Mouse (Mus musculus): ENCODE results near the gene Eif2a. TPM values are rescaled to one million over a fixed set of nuclear protein-coding genes. Genes with fewer than 3 reads are reported as not detected.
A peak's percentile ranks its signal among the peaks of the same experiment; 100 is the strongest.

Eif2a gene
- total RNA-seq (2015; ENCODE audit: low replicate concordance) (52.8 and 54.1 TPM in 2 replicates), total RNA-seq (2017; ENCODE audit: low replicate concordance) (24.0 and 32.2 TPM in 2 replicates)

GRCm38 (mm10) chr3:58525652-58526407, at the start of gene Eif2a, which contains the start of gene Serp1:
Gene Eif2a, plus strand, starts transcription at chr3:58525821.
Gene Serp1, minus strand, starts transcription at chr3:58525892.
- ATAC-seq (replicated peaks; ENCODE audit: low FRiP score, poor library complexity, severe bottlenecking) = peak; percentile 97

GRCm38 (mm10) chr3:58478755-58479455, 46.7 kb upstream of the Eif2a start:
- no peak for ATAC-seq (replicated peaks; ENCODE audit: low FRiP score, poor library complexity, severe bottlenecking)

- ATAC-seq (replicated peaks; ENCODE audit: low FRiP score, poor library complexity, severe bottlenecking) = peak; percentile 71; the same call in 1 of the 2 replicates
These were observed 39.7 kb upstream of the Eif2a start for GRCm38 (mm10) chr3:58485883-58486282.

GRCm38 (mm10) chr3:58487121-58487520, 38.5 kb upstream of the Eif2a start:
- ATAC-seq (replicated peaks; ENCODE audit: low FRiP score, poor library complexity, severe bottlenecking) = peak; percentile 52; the same call in 1 of the 2 replicates

- ATAC-seq (replicated peaks; ENCODE audit: low FRiP score, poor library complexity, severe bottlenecking) = no peak
These were observed 37.4 kb upstream of the Eif2a start for GRCm38 (mm10) chr3:58487999-58488775.

GRCm38 (mm10) chr3:58490787-58491186, 34.8 kb upstream of the Eif2a start:
- no peak for ATAC-seq (replicated peaks; ENCODE audit: low FRiP score, poor library complexity, severe bottlenecking)

- no peak for ATAC-seq (replicated peaks; ENCODE audit: low FRiP score, poor library complexity, severe bottlenecking)
These were observed 32.0 kb upstream of the Eif2a start for GRCm38 (mm10) chr3:58493621-58494020.

GRCm38 (mm10) chr3:58501961-58502360, 23.7 kb upstream of the Eif2a start:
- no peak for ATAC-seq (replicated peaks; ENCODE audit: low FRiP score, poor library complexity, severe bottlenecking)

- ATAC-seq (replicated peaks; ENCODE audit: low FRiP score, poor library complexity, severe bottlenecking) = no peak
These were observed 21.8 kb upstream of the Eif2a start for GRCm38 (mm10) chr3:58503720-58504333.

- ATAC-seq (replicated peaks; ENCODE audit: low FRiP score, poor library complexity, severe bottlenecking) = no peak
These were observed 20.9 kb upstream of the Eif2a start for GRCm38 (mm10) chr3:58504676-58505075.

- no peak for ATAC-seq (replicated peaks; ENCODE audit: low FRiP score, poor library complexity, severe bottlenecking)
These were observed 17.4 kb upstream of the Eif2a start for GRCm38 (mm10) chr3:58508020-58508750.

- no peak for ATAC-seq (replicated peaks; ENCODE audit: low FRiP score, poor library complexity, severe bottlenecking)
These were observed 14.0 kb upstream of the Eif2a start for GRCm38 (mm10) chr3:58511581-58511980.

- ATAC-seq (replicated peaks; ENCODE audit: low FRiP score, poor library complexity, severe bottlenecking) = no peak
These were observed 12.9 kb upstream of the Eif2a start for GRCm38 (mm10) chr3:58512740-58513139.

- no peak for ATAC-seq (replicated peaks; ENCODE audit: low FRiP score, poor library complexity, severe bottlenecking)
These were observed 12.1 kb upstream of the Eif2a start for GRCm38 (mm10) chr3:58513483-58513882.

- no peak for ATAC-seq (replicated peaks; ENCODE audit: low FRiP score, poor library complexity, severe bottlenecking)
These were observed 9.5 kb upstream of the Eif2a start for GRCm38 (mm10) chr3:58515947-58516601.

GRCm38 (mm10) chr3:58516602-58516976, 9.0 kb upstream of the Eif2a start:
- ATAC-seq (replicated peaks; ENCODE audit: low FRiP score, poor library complexity, severe bottlenecking) = no peak

GRCm38 (mm10) chr3:58517258-58517657, 8.4 kb upstream of the Eif2a start:
- no peak for ATAC-seq (replicated peaks; ENCODE audit: low FRiP score, poor library complexity, severe bottlenecking)

- no peak for ATAC-seq (replicated peaks; ENCODE audit: low FRiP score, poor library complexity, severe bottlenecking)
These were observed 7.8 kb upstream of the Eif2a start for GRCm38 (mm10) chr3:58517800-58518199.

- ATAC-seq (replicated peaks; ENCODE audit: low FRiP score, poor library complexity, severe bottlenecking) = no peak
These were observed 6.7 kb upstream of the Eif2a start for GRCm38 (mm10) chr3:58518962-58519361.

Measured in erythroid progenitor cell, adult 5-6 weeks (primary cell).